Mouse (Mus musculus): ENCODE data around the gene Cngb1. TPM values are rescaled to one million over a fixed set of nuclear protein-coding genes. Genes with fewer than 3 reads are reported as not detected.

Gene Cngb1
- polyA plus RNA-seq (2015; fragmentation: Nextera tagmentation; extraction: Ambion mirVana): not detected in 2 replicates

- Histone ChIP-seq H3K36me3 (no peaks in the 10 kb centered on the region), H3K4me2 (no peak within 1 kb of the TSS), H3K9ac (no peak within 1 kb of the TSS), H3K9me3 (replicated peaks) (no peaks in the 10 kb centered on the region), H3K27me3 (peaks cover 5% of the 10 kb centered on the region; the same call in 1 of the 2 replicates), H3K4me3 (replicated peaks) (no peak within 1 kb of the TSS), H3K4me1 (replicated peaks) (0 out of 2 replicates have a peak, but pooled peaks cover 2% of the 10 kb centered on the region), H3K27ac (no peak within 1 kb of the TSS)
- ATAC-seq (ENCODE audit: low read depth) (no peak), DNase-seq (no peak)
- 40% methylated on average over 6 of the region's 6 CpGs for WGBS (ENCODE audit: insufficient replicate concordance)
Measured at GRCm38 (mm10) chr8:95306431-95306830, at the start of gene Cngb1. Gene Cngb1, minus strand, starts transcription at chr8:95306585.

GRCm38 (mm10) chr8:95354606-95355005, 48.2 kb upstream of the Cngb1 start:
- DNase-seq (no peak), ATAC-seq (ENCODE audit: low read depth) (no peak)
- H3K4me3 ChIP-seq (replicated peaks): no peak overlapping the region
- no peak overlapping the region for H3K4me2 ChIP-seq
- no peaks in the 10 kb centered on the region for H3K36me3 ChIP-seq
- no peaks in the 10 kb centered on the region for H3K9me3 ChIP-seq (replicated peaks)
- 77% methylated on average over 2 of the region's 2 CpGs for WGBS (ENCODE audit: insufficient replicate concordance)
- H3K4me1 ChIP-seq (replicated peaks): peaks cover 26% of the 10 kb centered on the region
- peaks cover 71% of the 10 kb centered on the region for H3K27me3 ChIP-seq
- H3K27ac ChIP-seq: no peak overlapping the region
- no peak overlapping the region for H3K9ac ChIP-seq

- Histone ChIP-seq H3K27me3 (peaks cover 84% of the 10 kb centered on the region), H3K4me3 (replicated peaks) (peak overlapping the region; percentile 59), H3K9ac (peak overlapping the region; percentile 49), H3K27ac (no peak overlapping the region), H3K36me3 (no peaks in the 10 kb centered on the region), H3K4me2 (peak overlapping the region; percentile 70), H3K4me1 (replicated peaks) (peaks cover 13% of the 10 kb centered on the region), H3K9me3 (replicated peaks) (no peaks in the 10 kb centered on the region)
- ATAC-seq (ENCODE audit: low read depth) (peak; percentile 52; the same call in 1 of the 2 replicates), DNase-seq (no peak)
- WGBS (ENCODE audit: insufficient replicate concordance): 5% methylated on average over 62 of the region's 62 CpGs
Measured at GRCm38 (mm10) chr8:95352871-95353866, 46.8 kb upstream of the Cngb1 start.

- H3K27me3 ChIP-seq: peaks cover 88% of the 10 kb centered on the region
- no peaks in the 10 kb centered on the region for H3K9me3 ChIP-seq (replicated peaks)
- no peak for DNase-seq
- peak within 1 kb of the TSS; percentile 59 for H3K4me3 ChIP-seq (replicated peaks)
- H3K9ac ChIP-seq: peak within 1 kb of the TSS; percentile 49
- H3K4me2 ChIP-seq: peak within 1 kb of the TSS; percentile 70
- H3K27ac ChIP-seq: no peak within 1 kb of the TSS
- peak; percentile 53 for ATAC-seq (ENCODE audit: low read depth)
- WGBS (ENCODE audit: insufficient replicate concordance): 1% methylated on average over 71 of the region's 80 CpGs
- H3K4me1 ChIP-seq (replicated peaks): peaks cover 13% of the 10 kb centered on the region; the same call in 1 of the 2 replicates
- no peaks in the 10 kb centered on the region for H3K36me3 ChIP-seq
Measured at GRCm38 (mm10) chr8:95352151-95352870, 45.9 kb upstream of the Cngb1 start, which contains the start of gene Mmp15. Gene Mmp15, plus strand, starts transcription at chr8:95352268.

GRCm38 (mm10) chr8:95351461-95351860, 45.1 kb upstream of the Cngb1 start:
- Histone ChIP-seq H3K9me3 (replicated peaks) (no peaks in the 10 kb centered on the region), H3K36me3 (no peaks in the 10 kb centered on the region), H3K4me1 (replicated peaks) (peaks cover 13% of the 10 kb centered on the region; the same call in 1 of the 2 replicates), H3K27me3 (peaks cover 84% of the 10 kb centered on the region), H3K4me2 (peak overlapping the region; percentile 70), H3K27ac (no peak overlapping the region), H3K9ac (no peak overlapping the region), H3K4me3 (replicated peaks) (peak overlapping the region; percentile 59; the same call in 1 of the 2 replicates)
- DNase-seq: no peak
- no peak for ATAC-seq (ENCODE audit: low read depth)
- WGBS (ENCODE audit: insufficient replicate concordance): 7% methylated on average over 15 of the region's 15 CpGs

GRCm38 (mm10) chr8:95348811-95349630, 42.6 kb upstream of the Cngb1 start:
- ATAC-seq (ENCODE audit: low read depth) (no peak), DNase-seq (no peak)
- H3K27me3 ChIP-seq: peaks cover 60% of the 10 kb centered on the region
- H3K4me3 ChIP-seq (replicated peaks): no peak overlapping the region
- no peak overlapping the region for H3K4me2 ChIP-seq
- H3K9ac ChIP-seq: no peak overlapping the region
- H3K9me3 ChIP-seq (replicated peaks): no peaks in the 10 kb centered on the region
- 60% methylated on average over 18 of the region's 19 CpGs for WGBS (ENCODE audit: insufficient replicate concordance)
- peaks cover 5% of the 10 kb centered on the region; the same call in 1 of the 2 replicates for H3K36me3 ChIP-seq
- H3K27ac ChIP-seq: no peak overlapping the region
- peaks cover 13% of the 10 kb centered on the region; the same call in 1 of the 2 replicates for H3K4me1 ChIP-seq (replicated peaks)

GRCm38 (mm10) chr8:95348356-95348755, 42.0 kb upstream of the Cngb1 start:
- Histone ChIP-seq H3K4me1 (replicated peaks) (peaks cover 13% of the 10 kb centered on the region; the same call in 1 of the 2 replicates), H3K4me3 (replicated peaks) (no peak overlapping the region), H3K27ac (no peak overlapping the region), H3K9ac (no peak overlapping the region), H3K27me3 (peaks cover 53% of the 10 kb centered on the region), H3K9me3 (replicated peaks) (no peaks in the 10 kb centered on the region), H3K36me3 (peaks cover 9% of the 10 kb centered on the region; the same call in 1 of the 2 replicates), H3K4me2 (no peak overlapping the region)
- no peak for ATAC-seq (ENCODE audit: low read depth)
- DNase-seq: no peak
- 52% methylated on average over 2 of the region's 2 CpGs for WGBS (ENCODE audit: insufficient replicate concordance)

GRCm38 (mm10) chr8:95346643-95347545, 40.5 kb upstream of the Cngb1 start:
- DNase-seq: no peak
- 26% methylated on average over 8 of the region's 8 CpGs for WGBS (ENCODE audit: insufficient replicate concordance)
- H3K4me3 ChIP-seq (replicated peaks): no peak overlapping the region

GRCm38 (mm10) chr8:95344668-95345067, 38.3 kb upstream of the Cngb1 start:
- peaks cover 17% of the 10 kb centered on the region; the same call in 1 of the 2 replicates for H3K36me3 ChIP-seq
- no peak overlapping the region for H3K27ac ChIP-seq
- no peaks in the 10 kb centered on the region for H3K9me3 ChIP-seq (replicated peaks)
- H3K4me3 ChIP-seq (replicated peaks): no peak overlapping the region
- H3K27me3 ChIP-seq: peaks cover 18% of the 10 kb centered on the region
- H3K4me2 ChIP-seq: no peak overlapping the region
- ATAC-seq (ENCODE audit: low read depth): no peak
- H3K9ac ChIP-seq: no peak overlapping the region
- WGBS (ENCODE audit: insufficient replicate concordance): 69% methylated on average over 6 of the region's 6 CpGs
- no peaks in the 10 kb centered on the region for H3K4me1 ChIP-seq (replicated peaks)
- DNase-seq: no peak

More at GRCm38 (mm10) chr8:95346643-95347545, 40.5 kb upstream of the Cngb1 start:
- H3K9me3 ChIP-seq (replicated peaks): no peaks in the 10 kb centered on the region
- H3K9ac ChIP-seq: no peak overlapping the region
- no peak overlapping the region for H3K4me2 ChIP-seq
- H3K27me3 ChIP-seq: peaks cover 38% of the 10 kb centered on the region
- H3K27ac ChIP-seq: no peak overlapping the region
- peaks cover 16% of the 10 kb centered on the region; the same call in 1 of the 2 replicates for H3K36me3 ChIP-seq
- peaks cover 4% of the 10 kb centered on the region; the same call in 1 of the 2 replicates for H3K4me1 ChIP-seq (replicated peaks)
- peak; percentile 24; the same call in 1 of the 2 replicates for ATAC-seq (ENCODE audit: low read depth)

All from liver, embryonic 13.5 days (tissue).